Comparison of ENCODE assay signal across 8 mouse cellular contexts in genomic region chr5:138753946-138754302, GRCm38 (mm10). TPM values are rescaled to one million over a fixed set of nuclear protein-coding genes. Genes with fewer than 3 reads are reported as not detected.
DNase-seq lines count a peak whose midpoint lies in the region; ATAC-seq lines count a peak whose summit lies in the region.

No protein-coding gene starts in this region.

- no peaks in the 10 kb centered on the region for H3K9me3 ChIP-seq in hindbrain, embryonic 13.5 days

- peak; percentile 11 for DNase-seq in gastrocnemius, adult 18-20 months (ENCODE audit: low spot score)
- no peak for DNase-seq in gastrocnemius, postnatal 36 days
- DNase-seq in right cerebral cortex, postnatal 4 days: peak; percentile 54
- no peak for DNase-seq in right cerebral cortex, postnatal 14 days
- peak; percentile 13 to 34 for DNase-seq in lung, postnatal 4 days
- DNase-seq in testis, postnatal 10 days (ENCODE audit: low spot score): no peak
- DNase-seq in spleen, postnatal 10 days (ENCODE audit: low spot score in 2 of 2): no peak

- H3K27me3 ChIP-seq in hindbrain, embryonic 13.5 days: peaks cover 6% of the 10 kb centered on the region; the same call in 1 of the 2 replicates

- H3K4me1 ChIP-seq in hindbrain, embryonic 13.5 days (replicated peaks): peaks cover 46% of the 10 kb centered on the region

- WGBS in hindbrain, embryonic 13.5 days: 6% methylated on average over 9 of the region's 9 CpGs

- peak; percentile 50 for ATAC-seq in hindbrain, embryonic 13.5 days (ENCODE audit: low FRiP score)

- peak overlapping the region; percentile 97 for H3K9ac ChIP-seq in hindbrain, embryonic 13.5 days

- peak overlapping the region; percentile 99 for H3K27ac ChIP-seq in hindbrain, embryonic 13.5 days

- intact Hi-C loops in gastrocnemius, postnatal 36 days (cut with DNase I): no loop called here

- H3K4me3 ChIP-seq in hindbrain, embryonic 13.5 days: peak overlapping the region; percentile 87

- peak overlapping the region; percentile 70 for H3K4me2 ChIP-seq in hindbrain, embryonic 13.5 days

- peaks cover 14% of the 10 kb centered on the region for H3K36me3 ChIP-seq in hindbrain, embryonic 13.5 days

RNA-seq across cellular contexts. Expression of gene Fam20c, which starts 0.4 kb away (rescaled TPM):
- total RNA-seq in gastrocnemius, adult 18-20 months (2021): 10 to 100 TPM; 22.4 to 24.6 TPM
- 10 to 100 TPM; 13.9 to 16.3 TPM for total RNA-seq in gastrocnemius, postnatal 36 days (2021)
- 48.0 and 51.5 TPM in 2 replicates for polyA plus RNA-seq in hindbrain, embryonic 13.5 days (2015; fragmentation: Nextera tagmentation; extraction: Ambion mirVana)

Comparison
In these comparisons a context has a peak if more than half of its experiments do, and no peak if none do; other contexts are left out.
1. DNase-seq: peak in gastrocnemius, adult 18-20 months (single experiment), right cerebral cortex, postnatal 4 days (single experiment) and lung, postnatal 4 days (2 of 2); none in gastrocnemius, postnatal 36 days (0 of 2), right cerebral cortex, postnatal 14 days (single experiment), testis, postnatal 10 days (single experiment) and spleen, postnatal 10 days (0 of 2).